Mouse (Mus musculus) cerebellum, adult 2 months (tissue): ENCODE measurements at regions not wholly inside any gene's neighbourhood (a gene's known extent, or its start where the extent isn't known, plus 50 kb on each side); places are given as distances from the start of the nearest gene placed in this dataset.

Experiments
- DNase-seq, 2 experiments: peaks; one replicate each; pipeline ENCODE4 v3.0.0; 2021
- H3K27ac ChIP-seq: fragments of 200-500 bp; 2 replicates; pipeline ENCODE4 v1.5.1; 2012; ENCODE audit warnings: low read length, control low read depth, inconsistent platforms; ENCODE audit not compliant: insufficient read depth
- H3K27me3 ChIP-seq: fragments of 200-500 bp; 2 replicates; pipeline ENCODE4 v1.6.1; 2012; ENCODE audit warnings: inconsistent platforms, mild to moderate bottlenecking, low read length, moderate library complexity; ENCODE audit not compliant: control insufficient read depth, insufficient read depth
- H3K4me1 ChIP-seq: fragments of 200-500 bp; 2 replicates; pipeline ENCODE4 v1.6.1; 2011; ENCODE audit warnings: low read length; ENCODE audit not compliant: control insufficient read depth, insufficient read depth
- H3K4me3 ChIP-seq: fragments of 200-500 bp; replicated peaks from 2 replicates; pipeline ENCODE3; 2011; ENCODE audit warnings: mild to moderate bottlenecking, low read depth, low read length, control low read depth; ENCODE audit not compliant: insufficient read depth
- CTCF ChIP-seq: fragments of 200-500 bp; IDR thresholded peaks from 2 replicates; pipeline ENCODE4 v1.5.1; 2011; ENCODE audit warnings: low read depth, mild to moderate bottlenecking, control low read depth, low read length, moderate library complexity, borderline replicate concordance; ENCODE audit not compliant: insufficient read depth
- POLR2A ChIP-seq: fragments of 200-500 bp; IDR thresholded peaks from 2 replicates; pipeline ENCODE4 v1.6.1; 2011; ENCODE audit warnings: low read length, control low read depth, borderline replicate concordance; ENCODE audit not compliant: insufficient read depth
- WGBS: fragments of 180-500 bp; shearing (Covaris S2); methylation state at CpG from one replicate; pipeline ENCODE4 v1.1.7; 2018; 5-methylcytosine and 5-hydroxymethylcytosine counted together

GRCm38 (mm10) chr1:18468496-18468895, 203.6 kb upstream of the Defb41 start:
- 46% methylated on average over 2 of the region's 2 CpGs for WGBS
- DNase-seq: peak in 1 of 2 experiments; percentile 59
- TF ChIP-seq CTCF (no peak), POLR2A (no peak)
- peaks cover 2% of the 10 kb centered on the region; the same call in 1 of the 2 replicates for H3K4me1 ChIP-seq
- H3K27me3 ChIP-seq: no peaks in the 10 kb centered on the region
- no peak overlapping the region for H3K27ac ChIP-seq
- no peak overlapping the region for H3K4me3 ChIP-seq

GRCm38 (mm10) chr1:18465303-18465829, 200.4 kb upstream of the Defb41 start:
- Histone ChIP-seq H3K4me3 (no peak overlapping the region), H3K27ac (no peak overlapping the region), H3K4me1 (peaks cover 2% of the 10 kb centered on the region; the same call in 1 of the 2 replicates), H3K27me3 (no peaks in the 10 kb centered on the region)
- TF ChIP-seq POLR2A (no peak), CTCF (no peak)
- WGBS: 77% methylated on average over 3 of the region's 3 CpGs
- no peak for DNase-seq

GRCm38 (mm10) chr1:18463218-18463617, 198.3 kb upstream of the Defb41 start:
- 54% methylated on average over 1 of the region's 1 CpGs for WGBS
- Histone ChIP-seq H3K4me1 (no peaks in the 10 kb centered on the region), H3K27me3 (no peaks in the 10 kb centered on the region), H3K27ac (no peak overlapping the region), H3K4me3 (no peak overlapping the region)
- TF ChIP-seq CTCF: no peak
- peak in 1 of 2 experiments; percentile 5 for DNase-seq

- no peaks in the 10 kb centered on the region for H3K27me3 ChIP-seq
- H3K4me3 ChIP-seq: no peak overlapping the region
- TF ChIP-seq POLR2A (no peak), CTCF (no peak)
- DNase-seq: no peak
- no peaks in the 10 kb centered on the region for H3K4me1 ChIP-seq
- no peak overlapping the region for H3K27ac ChIP-seq
- 30% methylated on average over 3 of the region's 3 CpGs for WGBS
Measured at GRCm38 (mm10) chr1:18416297-18416732, 151.4 kb upstream of the Defb41 start.

GRCm38 (mm10) chr1:18415879-18416278, 150.9 kb upstream of the Defb41 start:
- DNase-seq: no peak
- no peak overlapping the region for H3K27ac ChIP-seq
- H3K4me1 ChIP-seq: no peaks in the 10 kb centered on the region
- 31% methylated on average over 2 of the region's 2 CpGs for WGBS
- H3K4me3 ChIP-seq: no peak overlapping the region
- TF ChIP-seq CTCF (no peak), POLR2A (no peak)
- H3K27me3 ChIP-seq: no peaks in the 10 kb centered on the region

- no peak for DNase-seq
- Histone ChIP-seq H3K4me3 (no peak overlapping the region), H3K27ac (no peak overlapping the region), H3K4me1 (no peaks in the 10 kb centered on the region), H3K27me3 (no peaks in the 10 kb centered on the region)
- TF ChIP-seq POLR2A: no peak
- no peak for TF ChIP-seq CTCF
- WGBS: 64% methylated on average over 2 of the region's 2 CpGs
Measured at GRCm38 (mm10) chr1:18412746-18413145, 147.8 kb upstream of the Defb41 start.

- H3K4me3 ChIP-seq: no peak overlapping the region
- no peaks in the 10 kb centered on the region for H3K27me3 ChIP-seq
- no peaks in the 10 kb centered on the region; the same call in 1 of the 2 replicates for H3K4me1 ChIP-seq
- H3K27ac ChIP-seq: no peak overlapping the region
- no peak for DNase-seq
- TF ChIP-seq POLR2A (no peak), CTCF (no peak)
Measured at GRCm38 (mm10) chr1:18389591-18389990, 124.7 kb upstream of the Defb41 start.

- WGBS: 44% methylated on average over 4 of the region's 4 CpGs
- TF ChIP-seq CTCF (no peak), POLR2A (no peak)
- peak in 1 of 2 experiments; percentile 4 for DNase-seq
- H3K4me3 ChIP-seq: no peak overlapping the region
- no peaks in the 10 kb centered on the region; the same call in 1 of the 2 replicates for H3K4me1 ChIP-seq
- no peak overlapping the region for H3K27ac ChIP-seq
- no peaks in the 10 kb centered on the region for H3K27me3 ChIP-seq
Measured at GRCm38 (mm10) chr1:18384079-18384478, 119.1 kb upstream of the Defb41 start.
